Comparison of ENCODE assay signal across 8 mouse cellular contexts in the genomic region with DNA sequence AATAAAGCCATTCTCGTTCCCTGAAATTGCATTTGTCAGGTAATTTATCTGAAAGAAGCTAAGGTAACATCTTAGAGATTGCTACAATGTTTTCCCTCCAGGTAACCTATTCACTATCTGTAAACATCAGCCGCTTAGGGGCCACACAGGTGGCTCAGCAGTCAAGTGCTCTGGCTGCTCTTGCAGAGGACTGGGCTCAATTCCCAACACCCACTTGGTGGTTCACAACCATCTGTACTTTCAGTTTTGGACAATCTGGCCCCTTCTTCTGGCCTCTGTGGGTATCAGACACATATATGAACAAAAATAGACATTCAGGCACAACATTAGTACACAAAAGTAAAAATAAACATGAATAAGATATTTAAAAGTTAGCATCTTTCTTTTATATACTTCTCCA.
"Had no signal": no experiment of that assay in that cellular context is flagged by ENCODE, and none has a peak within 500 bp of the region (broad histone marks: within the 10 kb centered on the region; RNA-seq: fewer than 3 reads in every experiment).

No protein-coding gene starts in this region.

- DNase-seq: kidney, postnatal 10 days; kidney, postnatal 4 days; liver; liver, embryonic 13.5 days; liver, postnatal 0 days; lung, postnatal 14 days; thymus, adult 2 months; thymus, postnatal 25 days had no signal
